Mouse (Mus musculus): Measurements from ENCODE around the gene Hipk2.

DNA sequence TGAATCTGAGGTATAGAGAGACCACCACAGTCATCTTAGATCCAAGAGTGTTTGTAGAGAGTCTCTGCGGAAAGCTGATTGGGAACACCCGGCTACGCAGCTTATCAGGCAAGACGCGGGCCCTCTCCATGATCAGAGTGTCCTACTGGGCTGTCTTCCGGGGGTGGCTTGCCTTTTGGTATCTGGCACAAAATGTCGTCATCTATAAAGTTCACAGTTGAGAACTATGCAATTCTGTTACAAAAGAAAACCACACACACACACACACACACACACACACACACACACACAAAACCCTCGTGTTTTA is 45.8 kb upstream of the Hipk2 start:
- TF ChIP-seq POLR2A (IDR thresholded peaks at IDR 0.05; ENCODE audit: control insufficient read depth, extremely low read depth, insufficient read depth, low read length, poor library complexity), result no peak
- no peak for TF ChIP-seq CTCF (IDR thresholded peaks at IDR 0.05; ENCODE audit: borderline replicate concordance, control insufficient read depth, extremely low read depth, insufficient read depth, low read length, poor library complexity)

Measured in thymus, adult 2 months (tissue).